ENCODE assay signal across 8 mouse cellular contexts in the genomic region with DNA sequence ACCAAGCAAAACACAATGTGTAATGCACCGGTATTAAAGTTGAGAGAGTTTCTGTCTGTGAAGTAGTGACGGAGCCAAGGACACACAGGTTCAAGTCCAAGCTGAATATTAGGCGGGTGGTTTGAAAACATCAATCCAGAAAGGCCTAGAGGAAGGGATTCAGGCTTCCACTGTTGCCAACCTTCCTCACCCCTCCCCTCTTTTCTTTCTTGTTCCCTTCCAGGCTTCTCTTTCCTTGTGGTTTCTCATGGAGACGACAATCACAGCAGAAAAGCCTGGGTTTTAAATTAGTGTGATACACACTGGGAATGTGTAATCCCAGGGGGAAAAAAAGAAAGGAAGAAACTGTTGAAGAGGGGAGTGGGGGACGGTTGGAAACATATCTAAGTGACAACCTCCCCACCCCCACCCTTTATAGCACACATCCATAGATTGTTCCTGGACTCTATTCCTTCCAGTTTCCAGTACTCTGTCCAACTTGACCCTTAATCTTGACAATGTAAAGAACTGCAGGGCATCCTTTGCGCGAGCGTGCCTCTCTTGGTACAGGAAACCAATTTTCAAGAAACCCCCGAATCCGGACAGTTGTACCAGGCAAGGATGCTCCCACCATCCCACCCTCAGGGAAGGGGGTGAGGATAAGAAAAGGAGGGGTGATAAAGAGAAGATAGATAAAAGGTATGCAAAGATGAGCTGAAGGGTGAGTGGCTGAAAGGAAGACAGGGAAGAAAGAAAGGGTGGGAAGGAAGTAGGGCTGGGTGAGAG. TPM values are rescaled to one million over a fixed set of nuclear protein-coding genes. Genes with fewer than 3 reads are reported as not detected.
DNase-seq lines count a peak whose midpoint lies in the region; ATAC-seq lines count a peak whose summit lies in the region.

No protein-coding gene starts in this region.

- peaks cover 38% of the 10 kb centered on the region for H3K4me1 ChIP-seq in hindbrain, embryonic 10.5 days (replicated peaks)
- peaks cover 36% of the 10 kb centered on the region for H3K4me1 ChIP-seq in midbrain, embryonic 14.5 days (ENCODE audit: control insufficient read depth, insufficient read depth, low read length)

- peak overlapping the region; percentile 72 for H3K4me3 ChIP-seq in hindbrain, embryonic 10.5 days
- H3K4me3 ChIP-seq in midbrain, embryonic 14.5 days (replicated peaks; ENCODE audit: low read depth, low read length): peak overlapping the region; percentile 70

- no peaks in the 10 kb centered on the region for H3K27me3 ChIP-seq in hindbrain, embryonic 10.5 days (ENCODE audit: insufficient read depth, poor library complexity, severe bottlenecking)
- no peaks in the 10 kb centered on the region for H3K27me3 ChIP-seq in midbrain, embryonic 14.5 days (ENCODE audit: control insufficient read depth, insufficient read depth, low read length)

- peak; percentile 12 for DNase-seq in layer of hippocampus, adult 11-12 months (ENCODE audit: low spot score)
- no peak for DNase-seq in layer of hippocampus, postnatal 25 days (ENCODE audit: extremely low spot score in 1 of 2, low spot score in 1 of 2)
- DNase-seq in cerebellum, postnatal 36 days: peak; percentile 11 to 26
- peak; percentile 11 for DNase-seq in hindbrain, embryonic 10.5 days (ENCODE audit: low spot score)
- peak; percentile 66 for DNase-seq in midbrain, embryonic 14.5 days
- no peak for DNase-seq in lung, postnatal 25 days (ENCODE audit: low spot score)
- DNase-seq in spleen, adult 18-20 months: no peak
- no peak for DNase-seq in gastrocnemius, postnatal 14 days

- intact Hi-C loops in gastrocnemius, postnatal 14 days (cut with DNase I; ENCODE audit: low total_unique reads): no loop called here

- peak overlapping the region; percentile 86 for H3K9ac ChIP-seq in midbrain, embryonic 14.5 days (replicated peaks; ENCODE audit: low read length)

- peak overlapping the region; percentile 93 for H3K27ac ChIP-seq in hindbrain, embryonic 10.5 days
- peak overlapping the region; percentile 98 for H3K27ac ChIP-seq in midbrain, embryonic 14.5 days (replicated peaks; ENCODE audit: low read depth, low read length)

- 16% methylated on average over 10 of the region's 10 CpGs for WGBS in hindbrain, embryonic 10.5 days
- 7% methylated on average over 10 of the region's 10 CpGs for WGBS in midbrain, embryonic 14.5 days

- H3K9me3 ChIP-seq in hindbrain, embryonic 10.5 days: no peaks in the 10 kb centered on the region
- H3K9me3 ChIP-seq in midbrain, embryonic 14.5 days (ENCODE audit: control insufficient read depth, low read length): no peaks in the 10 kb centered on the region

- ATAC-seq in midbrain, embryonic 14.5 days (ENCODE audit: low FRiP score, low TSS enrichment): peak; percentile 9

- peak overlapping the region; percentile 59 for H3K4me2 ChIP-seq in midbrain, embryonic 14.5 days (ENCODE audit: low read length)

- H3K36me3 ChIP-seq in hindbrain, embryonic 10.5 days: no peaks in the 10 kb centered on the region
- no peaks in the 10 kb centered on the region for H3K36me3 ChIP-seq in midbrain, embryonic 14.5 days (ENCODE audit: control insufficient read depth, insufficient read depth, low read length)

RNA-seq across cellular contexts. Expression of a gene that starts 0.8 kb away (rescaled TPM):
- total RNA-seq in layer of hippocampus, postnatal 25 days (2021): 10 to 100 TPM; 95.8 to 97.9 TPM
- 25.7 and 42.5 TPM in 2 replicates for polyA plus RNA-seq in hindbrain, embryonic 10.5 days (2016; fragmentation: Nextera tagmentation; extraction: Ambion mirVana)
- polyA plus RNA-seq in midbrain, embryonic 14.5 days (2014; fragmentation: Nextera tagmentation; extraction: Ambion mirVana): 137 and 141 TPM in 2 replicates
- total RNA-seq in gastrocnemius, postnatal 14 days (2021): under 1 TPM; 0.10 to 0.22 TPM

Comparison
In these comparisons a context has a peak if more than half of its experiments do, and no peak if none do; other contexts are left out.
1. DNase-seq: peak in layer of hippocampus, adult 11-12 months (single experiment), cerebellum, postnatal 36 days (2 of 2), hindbrain, embryonic 10.5 days (single experiment) and midbrain, embryonic 14.5 days (single experiment); none in layer of hippocampus, postnatal 25 days (0 of 2), lung, postnatal 25 days (single experiment), spleen, adult 18-20 months (0 of 2) and gastrocnemius, postnatal 14 days (single experiment).
2. RNA of a gene that starts 0.8 kb away (total RNA-seq): 95.8 to 97.9 TPM in layer of hippocampus, postnatal 25 days; 0.10 to 0.22 TPM in gastrocnemius, postnatal 14 days; every median in the first group is over 10 times any median in the second.